Mouse (Mus musculus) forebrain, embryonic 11.5 days (tissue): ENCODE results near the gene Fbxl5. TPM values are rescaled to one million over a fixed set of nuclear protein-coding genes. Genes with fewer than 3 reads are reported as not detected.

Experiments
- ATAC-seq: fragments of 200-750 bp; cut with Nextera tagmentation; replicated peaks from 2 replicates; pipeline ENCODE4 v1.8.0; 2017; ENCODE audit warnings: moderate TSS enrichment; ENCODE audit not compliant: low FRiP score
- DNase-seq: peaks from one replicate; pipeline ENCODE4 v3.0.0-alpha.2; 2017; ENCODE audit warnings: low spot score
- H3K27ac ChIP-seq: fragments of 300-500 bp; sonication (generic); 2 replicates; pipeline ENCODE4 v1.5.1; 2014; ENCODE audit warnings: low read depth, low read length
- H3K27me3 ChIP-seq: fragments of 300-500 bp; sonication (generic); 2 replicates; pipeline ENCODE4 v1.6.1; 2014; ENCODE audit warnings: mild to moderate bottlenecking, low read length, mixed read lengths; ENCODE audit not compliant: control insufficient read depth, insufficient read depth
- H3K36me3 ChIP-seq: fragments of 300-500 bp; sonication (generic); 2 replicates; pipeline ENCODE4 v1.6.1; 2014; ENCODE audit warnings: mild to moderate bottlenecking, low read length, moderate library complexity, mixed read lengths; ENCODE audit not compliant: control insufficient read depth, insufficient read depth
- H3K4me1 ChIP-seq: fragments of 300-500 bp; sonication (generic); replicated peaks from 2 replicates; pipeline ENCODE4 v1.6.1; 2014; ENCODE audit warnings: low read length, mixed read lengths; ENCODE audit not compliant: control insufficient read depth, insufficient read depth
- H3K4me2 ChIP-seq: fragments of 300-500 bp; sonication (generic); 2 replicates; pipeline ENCODE4 v1.6.1; 2014; ENCODE audit warnings: low read depth, mild to moderate bottlenecking, low read length, moderate library complexity, mixed read lengths; ENCODE audit not compliant: severe bottlenecking
- H3K4me3 ChIP-seq: fragments of 300-500 bp; sonication (generic); 2 replicates; pipeline ENCODE4 v1.5.1; 2014; ENCODE audit warnings: low read depth, low read length
- H3K9ac ChIP-seq: fragments of 300-500 bp; sonication (generic); 2 replicates; pipeline ENCODE4 v1.6.1; 2014; ENCODE audit warnings: low read length
- H3K9me3 ChIP-seq: fragments of 300-500 bp; sonication (generic); 2 replicates; pipeline ENCODE4 v1.6.1; 2016; ENCODE audit warnings: low read length, mixed read lengths; ENCODE audit not compliant: control insufficient read depth
- WGBS: fragments of 180-500 bp; shearing (Covaris S2); extraction: QIAGEN DNeasy Blood & Tissue Kit; methylation state at CpG from one replicate; pipeline ENCODE4 v1.1.7; 2014; 5-methylcytosine and 5-hydroxymethylcytosine counted together
- polyA plus RNA-seq: library from polyadenylated mRNA; unstranded; fragments of >200 nt; fragmentation: Nextera tagmentation; extraction: Ambion mirVana; gene quantifications from 2 replicates; pipeline ENCODE4 v1.2.1, GENCODE M21; 2014

Fbxl5 gene
- polyA plus RNA-seq, 1 experiment from 2014 or later, result 69.1 TPM

DNA sequence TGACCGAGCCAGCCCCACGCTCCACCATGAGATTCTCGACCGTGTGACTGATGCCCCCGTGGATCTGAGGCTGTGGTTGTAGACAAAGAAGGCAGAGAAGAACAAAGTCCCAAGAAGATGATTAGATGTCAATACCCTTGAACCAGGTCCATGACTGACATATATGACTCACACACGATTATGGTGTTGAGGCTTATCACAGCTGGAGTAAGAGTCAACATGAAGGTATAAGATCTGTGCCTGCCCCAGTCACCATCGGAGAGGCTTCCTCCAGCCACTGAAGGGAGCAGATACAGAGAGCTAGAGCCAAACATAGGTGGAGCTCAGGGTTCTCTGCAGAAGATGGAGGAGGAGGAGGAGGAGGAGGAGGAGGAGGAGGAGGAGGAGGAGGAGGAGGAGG, 15.1 kb downstream of the Fbxl5 start:
- H3K36me3 ChIP-seq, result no peaks in the 10 kb centered on the region
- DNase-seq (no peak), ATAC-seq (no peak)
- no peak overlapping the region for H3K9ac ChIP-seq
- H3K4me3 ChIP-seq, result no peak overlapping the region
- 94% methylated on average over 7 of the region's 7 CpGs for WGBS
- no peak overlapping the region for H3K27ac ChIP-seq
- H3K9me3 ChIP-seq, result no peaks in the 10 kb centered on the region
- H3K4me2 ChIP-seq, result no peak overlapping the region
- H3K4me1 ChIP-seq, result no peaks in the 10 kb centered on the region
- no peaks in the 10 kb centered on the region for H3K27me3 ChIP-seq

DNA sequence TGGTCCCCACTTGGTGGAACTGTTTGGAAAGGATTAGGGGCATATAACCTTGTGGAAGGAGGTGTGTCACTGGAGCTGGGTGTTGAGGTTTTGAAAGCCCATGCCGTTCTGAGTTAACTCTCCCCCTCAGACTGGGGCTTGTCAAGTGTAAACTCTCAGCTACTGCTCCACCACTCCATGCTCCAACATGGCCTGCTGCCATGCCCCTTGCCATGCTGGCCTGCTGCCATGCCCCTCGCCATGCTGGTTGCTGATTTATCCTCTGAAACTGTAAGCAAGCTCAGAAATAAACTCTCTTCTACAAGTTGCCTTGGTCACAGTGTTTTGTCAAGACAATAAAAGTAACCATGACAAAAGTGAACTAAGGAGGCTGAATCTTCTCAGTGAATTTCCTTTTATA, 16.0 kb downstream of the Fbxl5 start:
- Histone ChIP-seq H3K9ac (no peak overlapping the region), H3K27me3 (no peaks in the 10 kb centered on the region), H3K36me3 (no peaks in the 10 kb centered on the region), H3K4me2 (no peak overlapping the region), H3K4me3 (no peak overlapping the region), H3K4me1 (no peaks in the 10 kb centered on the region), H3K9me3 (no peaks in the 10 kb centered on the region), H3K27ac (no peak overlapping the region)
- DNase-seq (no peak), ATAC-seq (no peak)
- WGBS, result 83% methylated on average over 2 of the region's 2 CpGs

DNA sequence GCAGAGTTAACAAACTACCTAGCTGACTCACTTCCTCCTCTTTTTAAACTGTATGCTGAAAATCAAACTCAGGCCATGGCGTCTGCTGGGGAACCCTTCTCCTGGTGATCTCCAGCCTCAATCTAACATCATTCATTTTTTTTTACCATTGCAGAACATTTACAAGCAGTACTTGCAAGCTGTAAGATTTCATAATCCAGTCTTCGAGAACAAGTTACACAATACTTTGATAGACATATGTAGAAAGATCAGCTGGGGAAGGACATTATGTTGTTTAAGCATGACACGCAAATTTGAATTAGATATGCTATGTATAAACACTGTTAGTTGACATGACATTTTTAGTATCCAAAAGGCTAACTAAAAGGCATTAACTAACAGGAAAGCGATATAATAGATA, 19.6 kb downstream of the Fbxl5 start:
- Histone ChIP-seq H3K4me1 (no peaks in the 10 kb centered on the region), H3K27ac (no peak overlapping the region), H3K36me3 (no peaks in the 10 kb centered on the region), H3K4me2 (no peak overlapping the region), H3K9me3 (no peaks in the 10 kb centered on the region), H3K27me3 (no peaks in the 10 kb centered on the region), H3K4me3 (no peak overlapping the region), H3K9ac (no peak overlapping the region)
- ATAC-seq, result no peak
- DNase-seq, result no peak
- WGBS, result 88% methylated on average over 4 of the region's 4 CpGs

DNA sequence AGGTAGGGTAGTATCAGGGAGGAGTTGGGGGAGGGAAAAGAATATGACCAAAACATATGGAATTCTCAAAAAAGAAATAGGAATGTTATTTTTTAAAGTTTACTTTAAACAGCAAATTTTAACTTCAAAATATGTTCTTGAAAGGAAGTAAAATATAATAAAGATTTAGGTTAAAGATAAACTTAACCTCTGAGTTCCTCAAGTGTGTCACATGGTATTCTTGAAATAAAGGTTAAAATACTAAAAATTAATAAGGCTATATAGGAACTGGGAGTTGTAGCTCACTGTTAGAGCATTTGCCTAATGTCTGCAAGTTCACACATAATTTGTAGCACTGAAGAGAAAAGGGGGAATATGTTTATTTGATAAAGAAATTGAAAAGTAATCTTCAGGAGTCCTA, 20.2 kb downstream of the Fbxl5 start:
- H3K36me3 ChIP-seq, result no peaks in the 10 kb centered on the region
- DNase-seq (no peak), ATAC-seq (no peak)

DNA sequence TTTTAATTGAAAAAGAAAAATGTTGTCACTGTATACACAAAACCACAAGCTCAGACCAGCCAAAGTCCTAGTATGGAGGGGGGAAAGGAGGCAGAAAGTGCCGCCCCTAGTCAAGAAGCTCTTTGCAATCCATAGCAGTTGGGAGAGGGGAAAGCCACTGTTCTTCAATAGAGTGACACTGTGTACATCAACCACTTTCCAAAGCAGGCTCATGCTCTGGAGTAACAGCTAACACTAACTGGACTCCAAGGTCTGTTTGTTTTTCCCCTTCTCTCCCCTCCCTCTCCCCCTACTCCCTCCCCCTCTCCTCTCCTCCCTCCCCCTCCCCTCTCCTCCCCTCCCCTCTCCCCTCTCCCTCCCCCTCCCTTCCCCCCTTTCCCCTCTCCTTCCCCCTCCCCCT, 20.7 kb downstream of the Fbxl5 start:
- no peak overlapping the region for H3K4me3 ChIP-seq
- H3K4me1 ChIP-seq, result no peaks in the 10 kb centered on the region
- H3K9ac ChIP-seq, result no peak overlapping the region
- WGBS, result 62% methylated on average over 1 of the region's 1 CpGs
- H3K9me3 ChIP-seq, result no peaks in the 10 kb centered on the region
- DNase-seq (no peak), ATAC-seq (no peak)
- H3K27me3 ChIP-seq, result no peaks in the 10 kb centered on the region
- H3K27ac ChIP-seq, result no peak overlapping the region
- H3K4me2 ChIP-seq, result no peak overlapping the region
- no peaks in the 10 kb centered on the region for H3K36me3 ChIP-seq

More for the DNA sequence above, 20.2 kb downstream of the Fbxl5 start:
- Histone ChIP-seq H3K4me1 (no peaks in the 10 kb centered on the region), H3K4me3 (no peak overlapping the region), H3K27ac (no peak overlapping the region), H3K9ac (no peak overlapping the region), H3K4me2 (no peak overlapping the region), H3K27me3 (no peaks in the 10 kb centered on the region), H3K9me3 (no peaks in the 10 kb centered on the region)

DNA sequence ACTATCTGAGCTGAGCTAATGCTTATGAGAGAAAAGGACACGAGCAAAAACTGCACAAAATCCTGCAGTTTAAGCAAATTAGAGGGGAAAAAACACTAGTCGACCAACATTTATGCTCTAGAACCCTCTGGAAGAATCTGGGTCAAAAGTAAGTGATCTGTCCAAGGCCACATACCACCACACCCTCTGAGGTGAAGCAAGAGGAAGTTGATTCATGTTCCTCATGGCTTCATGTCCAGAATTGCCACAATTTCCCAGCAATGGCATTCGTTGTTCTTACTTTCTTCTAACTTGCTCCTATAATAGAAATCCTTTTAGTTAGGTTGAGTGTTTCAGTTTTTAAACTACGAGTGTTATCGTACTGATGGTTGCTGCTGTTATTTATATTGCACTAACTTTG, 21.9 kb downstream of the Fbxl5 start:
- H3K27ac ChIP-seq, result no peak overlapping the region
- WGBS, result 83% methylated on average over 5 of the region's 5 CpGs
- no peak overlapping the region for H3K4me2 ChIP-seq
- no peaks in the 10 kb centered on the region for H3K36me3 ChIP-seq
- ATAC-seq (no peak), DNase-seq (no peak)
- H3K27me3 ChIP-seq, result no peaks in the 10 kb centered on the region
- no peaks in the 10 kb centered on the region for H3K9me3 ChIP-seq
- H3K4me1 ChIP-seq, result no peaks in the 10 kb centered on the region
- no peak overlapping the region for H3K9ac ChIP-seq
- no peak overlapping the region for H3K4me3 ChIP-seq

DNA sequence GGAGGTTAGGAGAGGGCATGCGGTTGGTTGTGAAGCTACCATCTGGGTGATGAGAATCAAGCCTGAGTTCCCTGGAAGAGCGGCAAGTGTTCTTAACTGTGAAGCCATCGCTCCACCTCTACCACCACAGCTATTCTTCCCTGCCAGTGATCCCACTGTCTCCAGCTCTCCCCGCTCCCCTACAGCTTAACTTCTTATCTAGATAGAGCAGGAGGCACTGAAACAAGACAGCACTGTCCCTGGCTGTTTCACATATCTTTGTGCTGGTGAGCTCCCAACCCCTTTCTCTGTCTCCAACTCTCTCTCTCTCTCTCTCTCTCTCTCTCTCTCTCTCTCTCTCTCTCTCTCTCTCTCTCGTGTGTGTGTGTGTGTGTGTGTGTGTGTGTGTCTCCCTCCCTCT, 29.1 kb downstream of the Fbxl5 start:
- no peak for ATAC-seq
- 85% methylated on average over 5 of the region's 5 CpGs for WGBS

DNA sequence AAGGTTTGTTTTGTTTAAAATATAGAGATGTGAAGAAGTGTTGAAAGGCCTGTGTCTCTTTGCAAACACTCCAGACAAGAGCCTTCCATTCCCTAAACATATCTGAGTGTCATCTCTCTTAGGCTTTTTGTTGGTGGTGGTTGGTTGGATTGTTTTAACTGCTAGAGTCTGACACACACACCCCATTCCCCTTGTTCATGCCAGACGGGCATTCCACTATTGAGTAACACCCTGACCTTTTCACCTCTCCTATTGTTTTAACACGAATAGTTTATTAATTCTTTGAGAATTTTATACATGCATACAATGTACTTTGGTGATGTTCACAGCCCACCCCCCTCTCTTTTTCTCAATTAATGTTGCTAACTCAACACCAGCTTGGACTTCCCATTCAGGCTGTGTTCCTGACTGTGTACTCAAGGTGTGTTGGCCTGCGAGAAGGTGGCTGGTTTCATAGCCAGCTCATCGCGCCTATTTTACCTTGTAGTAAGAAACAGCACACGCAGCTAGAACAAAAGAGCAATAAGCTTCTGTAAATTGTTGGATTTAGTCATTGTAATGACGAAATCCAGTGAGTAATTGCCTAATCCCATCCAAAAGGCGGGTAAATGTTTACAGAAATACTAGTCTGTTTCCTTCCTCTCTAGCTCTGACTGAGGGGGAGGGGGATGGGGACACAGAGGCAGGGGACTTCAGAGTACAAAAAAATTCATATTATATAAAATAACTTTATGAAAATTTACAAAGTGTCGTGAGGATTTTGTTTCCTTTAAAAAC, 33.3 kb downstream of the Fbxl5 start:
- Histone ChIP-seq H3K27ac (no peak overlapping the region), H3K4me3 (no peak overlapping the region), H3K9ac (no peak overlapping the region), H3K27me3 (no peaks in the 10 kb centered on the region), H3K36me3 (no peaks in the 10 kb centered on the region), H3K4me1 (no peaks in the 10 kb centered on the region), H3K9me3 (no peaks in the 10 kb centered on the region), H3K4me2 (no peak overlapping the region)
- DNase-seq (no peak), ATAC-seq (no peak)
- WGBS, result 84% methylated on average over 9 of the region's 9 CpGs

More for the DNA sequence above, 29.1 kb downstream of the Fbxl5 start:
- Histone ChIP-seq H3K9me3 (no peaks in the 10 kb centered on the region), H3K27me3 (no peaks in the 10 kb centered on the region), H3K4me3 (no peak overlapping the region), H3K4me2 (no peak overlapping the region), H3K9ac (no peak overlapping the region), H3K4me1 (no peaks in the 10 kb centered on the region), H3K36me3 (no peaks in the 10 kb centered on the region), H3K27ac (no peak overlapping the region)
- no peak for DNase-seq

DNA sequence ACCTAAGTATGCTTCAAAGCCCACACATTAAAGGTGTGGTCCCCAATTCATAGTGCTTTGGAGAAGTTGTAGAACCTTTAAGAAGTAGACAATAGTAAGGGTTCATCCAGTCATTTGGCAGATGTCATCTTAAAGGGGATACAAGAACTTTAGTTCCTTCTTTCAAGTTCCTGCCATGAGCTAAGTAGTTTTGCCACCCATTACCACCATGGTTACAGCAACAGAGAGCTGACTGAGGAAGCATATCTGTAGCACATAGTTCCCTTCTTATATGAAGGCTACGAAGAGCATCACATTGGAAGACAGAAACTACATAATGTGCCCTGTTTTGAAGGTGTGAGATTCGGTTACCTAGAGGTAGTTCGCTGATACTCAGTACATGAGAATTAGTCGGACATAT, 34.8 kb downstream of the Fbxl5 start:
- Histone ChIP-seq H3K4me2 (no peak overlapping the region), H3K4me3 (no peak overlapping the region), H3K36me3 (no peaks in the 10 kb centered on the region), H3K9me3 (no peaks in the 10 kb centered on the region), H3K9ac (no peak overlapping the region), H3K4me1 (peaks cover 4% of the 10 kb centered on the region; the same call in 1 of the 2 replicates), H3K27me3 (no peaks in the 10 kb centered on the region), H3K27ac (no peak overlapping the region)
- ATAC-seq, result no peak
- WGBS, result 93% methylated on average over 4 of the region's 4 CpGs
- DNase-seq, result no peak
